Mouse (Mus musculus) hindbrain, postnatal 0 days (tissue): Measurements from ENCODE around the gene Hist1h2an. TPM values are rescaled to one million over a fixed set of nuclear protein-coding genes. Genes with fewer than 3 reads are reported as not detected.
"Not testable (repeated sequence)": the region's sequence is repeated elsewhere in the genome, so short reads cannot be mapped to it uniquely, and the experiment has no call there.

Experiments
- ATAC-seq: fragments of 200-750 bp; cut with Nextera tagmentation; 2 replicates; pipeline ENCODE4 v1.8.0; 2017; ENCODE audit warnings: mild to moderate bottlenecking, moderate TSS enrichment, moderate library complexity
- DNase-seq: peaks from one replicate; pipeline ENCODE4 v3.0.0-alpha.2; 2015; ENCODE audit warnings: low spot score
- H3K27ac ChIP-seq: fragments of 300-500 bp; sonication (generic); 2 replicates; pipeline ENCODE4 v1.5.1; 2014; ENCODE audit warnings: mild to moderate bottlenecking
- H3K27me3 ChIP-seq: fragments of 300-500 bp; sonication (generic); 2 replicates; pipeline ENCODE4 v1.6.1; 2014; ENCODE audit warnings: low read length, mixed read lengths; ENCODE audit not compliant: insufficient read depth
- H3K36me3 ChIP-seq: fragments of 300-500 bp; sonication (generic); 2 replicates; pipeline ENCODE4 v1.6.1; 2014; ENCODE audit warnings: low read length, mixed read lengths; ENCODE audit not compliant: insufficient read depth
- H3K4me1 ChIP-seq: fragments of 300-500 bp; sonication (generic); 2 replicates; pipeline ENCODE4 v1.6.1; 2014; ENCODE audit warnings: antibody characterized with exemption, low read length, mixed read lengths; ENCODE audit not compliant: insufficient read depth
- H3K4me2 ChIP-seq: fragments of 300-500 bp; sonication (generic); 2 replicates; pipeline ENCODE4 v1.6.1; 2014; ENCODE audit warnings: low read depth, mild to moderate bottlenecking, low read length, moderate library complexity, mixed read lengths
- H3K4me3 ChIP-seq: fragments of 300-500 bp; sonication (generic); 2 replicates; pipeline ENCODE4 v1.5.1; 2014; ENCODE audit warnings: low read length
- H3K9ac ChIP-seq: fragments of 300-500 bp; sonication (generic); replicated peaks from 2 replicates; pipeline ENCODE4 v1.6.1; 2014; ENCODE audit warnings: mild to moderate bottlenecking, low read length, moderate library complexity, mixed read lengths
- H3K9me3 ChIP-seq: fragments of 300-500 bp; sonication (generic); 2 replicates; pipeline ENCODE4 v1.6.1; 2016; ENCODE audit warnings: low read length, mixed read lengths
- CTCF ChIP-seq: IDR thresholded peaks from 2 replicates; pipeline ENCODE4 v1.5.1; 2016; ENCODE audit warnings: antibody characterized with exemption, control low read depth, low read depth
- WGBS: fragments of 180-500 bp; shearing (Covaris S2); extraction: QIAGEN DNeasy Blood & Tissue Kit; methylation state at CpG from one replicate; pipeline ENCODE4 v1.1.7; 2014; 5-methylcytosine and 5-hydroxymethylcytosine counted together
- polyA plus RNA-seq: library from polyadenylated mRNA; unstranded; fragments of >200 nt; fragmentation: Nextera tagmentation; extraction: Ambion mirVana; gene quantifications from 2 replicates; pipeline ENCODE4 v1.2.1, GENCODE M21; 2015
- total RNA-seq: library from RNA; depleted of rRNA; stranded (reverse); fragments of >200 nt; gene quantifications from 2 replicates; pipeline ENCODE4 v1.2.3, GENCODE M21; 2014; rRNA removed

Hist1h2an gene
- total RNA-seq (641 and 1,093 TPM in 2 replicates), polyA plus RNA-seq (2.2 and 5.4 TPM in 2 replicates)

- 0% methylated on average over 34 of the region's 63 CpGs for WGBS
These were observed at the start of gene Hist1h2an, which contains the start of gene Hist1h2bp for GRCm38 (mm10) chr13:21786899-21787629. Gene Hist1h2an, minus strand, starts transcription at chr13:21787218. Gene Hist1h2bp, plus strand, starts transcription at chr13:21787461.

DNA sequence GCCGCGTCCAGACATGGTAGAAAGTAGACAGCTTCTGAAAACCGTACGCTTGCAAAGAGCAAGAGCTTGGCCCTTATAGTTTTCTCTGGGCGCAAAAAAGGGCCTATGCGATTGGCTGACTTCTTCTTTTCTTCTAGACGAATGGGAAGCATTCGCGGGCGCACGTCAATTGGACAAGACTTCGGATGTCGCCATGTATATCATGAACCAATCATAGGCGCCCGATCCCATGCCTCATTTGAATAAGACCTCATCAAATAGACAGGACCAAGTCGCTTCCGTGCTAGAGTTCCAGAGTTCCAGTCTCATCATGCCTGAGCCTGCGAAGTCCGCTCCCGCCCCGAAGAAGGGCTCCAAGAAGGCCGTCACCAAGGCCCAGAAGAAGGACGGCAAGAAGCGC is 46.4 kb upstream of the Hist1h2an start, which contains the start of the genes Hist1h2ap and Hist1h2br:
TSS of gene Hist1h2ap (minus strand) at position 47 of the 400 bp plus-strand sequence.
TSS of gene Hist1h2br (plus strand) at position 283 of the 400 bp plus-strand sequence.
- H3K9me3 ChIP-seq, H3K36me3 ChIP-seq, H3K4me2 ChIP-seq, H3K27ac ChIP-seq, H3K9ac ChIP-seq, H3K4me1 ChIP-seq, H3K27me3 ChIP-seq, DNase-seq, H3K4me3 ChIP-seq: not testable (repeated sequence)
- WGBS: no CpG with 5 or more reads among the region's 24 CpGs
- ATAC-seq: peak; percentile 96

More at GRCm38 (mm10) chr13:21786899-21787629, at the start of gene Hist1h2an, which contains the start of gene Hist1h2bp:
- not testable (repeated sequence) for H3K9me3 ChIP-seq, H3K4me1 ChIP-seq, H3K27me3 ChIP-seq, H3K36me3 ChIP-seq
- DNase-seq (peak; percentile 99), ATAC-seq (peak; percentile 96)
- H3K4me3 ChIP-seq: peak within 1 kb of the TSS; percentile 31
- H3K4me2 ChIP-seq: peak within 1 kb of the TSS; percentile 54
- H3K9ac ChIP-seq: peak within 1 kb of the TSS; percentile 35; the same call in 1 of the 2 replicates
- H3K27ac ChIP-seq: peak within 1 kb of the TSS; percentile 73

DNA sequence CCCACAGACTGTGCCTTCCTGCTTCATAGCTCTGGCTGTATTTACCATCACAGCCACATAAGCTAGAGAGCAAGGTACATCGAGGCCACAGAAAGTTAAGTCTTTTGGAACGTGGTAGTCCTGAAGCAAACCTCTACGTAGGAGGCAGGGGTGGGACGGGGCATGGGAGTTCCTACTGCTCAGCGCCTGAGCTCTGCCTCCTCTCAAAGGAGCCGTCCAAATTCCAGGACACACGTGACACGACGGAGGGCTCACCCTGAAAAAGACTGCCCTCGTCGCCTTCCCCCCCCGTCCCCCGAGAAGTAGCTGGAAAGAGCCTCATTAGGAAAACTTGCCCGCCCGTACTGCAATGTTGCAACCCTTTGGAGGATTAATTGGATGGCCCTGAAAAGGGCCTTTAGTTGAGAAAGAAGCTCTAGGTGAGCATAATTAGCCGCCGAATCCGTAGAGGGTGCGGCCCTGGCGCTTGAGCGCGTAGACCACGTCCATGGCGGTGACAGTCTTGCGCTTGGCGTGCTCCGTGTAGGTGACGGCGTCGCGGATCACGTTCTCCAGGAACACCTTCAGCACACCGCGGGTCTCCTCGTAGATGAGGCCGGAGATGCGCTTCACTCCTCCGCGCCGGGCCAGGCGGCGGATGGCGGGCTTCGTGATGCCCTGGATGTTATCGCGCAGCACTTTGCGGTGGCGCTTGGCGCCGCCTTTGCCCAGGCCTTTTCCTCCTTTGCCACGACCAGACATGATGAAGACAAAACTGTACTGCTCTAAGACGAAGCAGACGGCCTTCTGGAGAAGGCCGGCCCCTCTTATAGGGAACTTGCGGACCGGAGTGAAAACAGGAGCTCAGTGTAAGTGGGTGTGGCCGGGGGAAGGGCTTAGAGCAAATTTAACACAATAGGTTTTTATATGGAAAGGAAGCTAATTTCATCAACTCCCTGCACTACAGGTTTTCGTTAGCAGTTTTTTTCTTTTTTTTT is 44.7 kb upstream of the Hist1h2an start, which contains the start of gene Hist1h4n:
TSS of gene Hist1h4n (minus strand) at position 779 of the 977 bp plus-strand sequence.
- H3K27ac ChIP-seq, H3K9ac ChIP-seq, H3K36me3 ChIP-seq, H3K9me3 ChIP-seq, DNase-seq, H3K27me3 ChIP-seq, H3K4me3 ChIP-seq, H3K4me1 ChIP-seq: not testable (repeated sequence)
- H3K4me2 ChIP-seq: peak within 1 kb of the TSS; percentile 36; the same call in 1 of the 2 replicates
- WGBS: under 1% methylated on average over 22 of the region's 58 CpGs
- peak; percentile 88 for ATAC-seq

GRCm38 (mm10) chr13:21830344-21830743 is 43.3 kb upstream of the Hist1h2an start:
- Histone ChIP-seq H3K9me3 (no peaks in the 10 kb centered on the region), H3K27ac (no peak overlapping the region), H3K9ac (no peak overlapping the region), H3K36me3 (no peaks in the 10 kb centered on the region), H3K27me3 (no peaks in the 10 kb centered on the region), H3K4me2 (no peak overlapping the region), H3K4me3 (no peak overlapping the region), H3K4me1 (no peaks in the 10 kb centered on the region)
- DNase-seq: no peak
- WGBS: 89% methylated on average over 10 of the region's 10 CpGs
- ATAC-seq: no peak
- no peak for TF ChIP-seq CTCF

DNA sequence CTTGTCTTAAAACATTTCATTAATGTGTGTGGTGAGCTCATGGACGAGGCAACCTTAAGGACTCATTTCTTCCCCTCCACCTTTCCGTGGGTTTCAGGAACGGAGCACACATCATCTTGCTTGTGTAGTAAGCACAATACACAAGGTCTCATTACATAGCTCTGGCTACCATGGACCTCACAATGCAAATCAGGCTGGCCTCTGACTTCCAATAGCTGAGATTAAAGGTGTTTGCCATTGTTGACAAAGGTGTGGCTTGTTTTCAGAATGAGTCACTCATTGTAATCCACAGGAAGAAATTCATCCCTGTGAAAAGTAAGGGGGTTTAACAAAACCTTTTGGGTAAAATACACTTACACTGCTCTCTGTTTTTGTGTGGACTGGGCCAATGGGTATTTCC is 41.5 kb upstream of the Hist1h2an start:
- WGBS: 87% methylated on average over 3 of the region's 3 CpGs
- no peak overlapping the region for H3K4me3 ChIP-seq
- H3K4me2 ChIP-seq: no peak overlapping the region
- H3K27me3 ChIP-seq: no peaks in the 10 kb centered on the region
- no peak for DNase-seq
- no peaks in the 10 kb centered on the region for H3K9me3 ChIP-seq
- H3K4me1 ChIP-seq: no peaks in the 10 kb centered on the region
- H3K9ac ChIP-seq: no peak overlapping the region
- H3K27ac ChIP-seq: no peak overlapping the region
- TF ChIP-seq CTCF: no peak
- ATAC-seq: no peak
- H3K36me3 ChIP-seq: no peaks in the 10 kb centered on the region

GRCm38 (mm10) chr13:21820082-21820890 is 33.3 kb upstream of the Hist1h2an start:
- H3K4me3 ChIP-seq, H3K4me1 ChIP-seq, H3K9me3 ChIP-seq, H3K9ac ChIP-seq, DNase-seq, H3K27me3 ChIP-seq, ATAC-seq, H3K36me3 ChIP-seq, H3K27ac ChIP-seq, H3K4me2 ChIP-seq: not testable (repeated sequence)
- WGBS: 68% methylated on average over 7 of the region's 16 CpGs

DNA sequence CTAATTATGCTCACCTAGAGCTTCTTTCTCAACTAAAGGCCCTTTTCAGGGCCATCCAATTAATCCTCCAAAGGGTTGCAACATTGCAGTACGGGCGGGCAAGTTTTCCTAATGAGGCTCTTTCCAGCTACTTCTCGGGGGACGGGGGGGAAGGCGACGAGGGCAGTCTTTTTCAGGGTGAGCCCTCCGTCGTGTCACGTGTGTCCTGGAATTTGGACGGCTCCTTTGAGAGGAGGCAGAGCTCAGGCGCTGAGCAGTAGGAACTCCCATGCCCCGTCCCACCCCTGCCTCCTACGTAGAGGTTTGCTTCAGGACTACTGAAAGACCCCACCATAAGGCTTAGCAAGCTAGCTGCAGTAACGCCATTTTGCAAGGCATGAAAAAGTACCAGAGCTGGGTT is 25.1 kb upstream of the Hist1h2an start:
- H3K27me3 ChIP-seq, DNase-seq, H3K9me3 ChIP-seq, H3K4me3 ChIP-seq, H3K4me1 ChIP-seq, H3K4me2 ChIP-seq, H3K27ac ChIP-seq, H3K9ac ChIP-seq, H3K36me3 ChIP-seq: not testable (repeated sequence)
- 0% methylated on average over 13 of the region's 14 CpGs for WGBS
- ATAC-seq: peak; percentile 35

- ATAC-seq: peak; percentile 75
- DNase-seq, H3K4me2 ChIP-seq, H3K9ac ChIP-seq, H3K27me3 ChIP-seq, H3K4me3 ChIP-seq, H3K27ac ChIP-seq, H3K36me3 ChIP-seq, H3K4me1 ChIP-seq, H3K9me3 ChIP-seq: not testable (repeated sequence)
- no CpG with 5 or more reads among the region's 24 CpGs for WGBS
These were observed 24.5 kb upstream of the Hist1h2an start, which contains the start of gene Hist1h4m for GRCm38 (mm10) chr13:21811539-21811938. Gene Hist1h4m, plus strand, starts transcription at chr13:21811746.

DNA sequence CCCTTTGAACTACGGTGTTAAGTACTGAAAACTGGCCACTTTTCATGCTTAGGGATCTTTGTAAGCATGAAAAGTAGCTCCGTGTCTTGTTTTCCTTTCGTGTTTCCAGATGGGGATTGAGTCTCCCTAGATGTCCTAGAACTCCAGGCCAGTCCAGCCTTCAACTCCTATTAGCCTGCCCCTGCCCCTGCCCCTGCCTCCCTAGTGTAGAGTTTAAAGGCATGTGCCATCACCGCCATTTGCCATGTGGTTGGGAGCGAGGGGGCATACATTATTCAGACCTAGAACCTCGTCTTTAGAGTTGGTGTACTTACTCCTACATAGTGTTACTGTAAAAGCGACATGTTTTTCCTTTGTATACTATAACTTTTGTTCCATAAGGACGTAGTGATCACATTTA is 24.1 kb upstream of the Hist1h2an start:
- WGBS: no CpG with 5 or more reads among the region's 8 CpGs
- ATAC-seq: peak; percentile 16; the same call in 1 of the 2 replicates

More for the DNA sequence above, 24.1 kb upstream of the Hist1h2an start:
- not testable (repeated sequence) for H3K27me3 ChIP-seq, H3K4me2 ChIP-seq, H3K36me3 ChIP-seq, H3K9me3 ChIP-seq, H3K9ac ChIP-seq, DNase-seq, H3K27ac ChIP-seq, H3K4me1 ChIP-seq, H3K4me3 ChIP-seq
